Mouse (Mus musculus) left cerebral cortex, postnatal 10 days (tissue): Measurements from ENCODE around the gene Acy3. TPM values are rescaled to one million over a fixed set of nuclear protein-coding genes. Genes with fewer than 3 reads are reported as not detected.
A peak's percentile ranks its signal among the peaks of the same experiment; 100 is the strongest.
"Not testable (repeated sequence)": the region's sequence is repeated elsewhere in the genome, so short reads cannot be mapped to it uniquely, and the experiment has no call there.

Experiments
- DNase-seq, 2 experiments: peaks; one replicate each; pipeline ENCODE4 v3.0.0; 2021 to 2022; ENCODE audit warnings: low spot score in 2 of 2, mixed read lengths in 1 of 2; ENCODE audit errors: extremely low spot score in 1 of 2
- intact Hi-C: fragments of 180-260 bp; cut with DNase I; formaldehyde crosslinking; loops from one replicate; pipeline ENCODE4 v1.15.1; 2025
- total RNA-seq, 2 experiments: library from RNA; stranded (reverse); gene quantifications; 2 replicates each; pipeline ENCODE4 v1.2.3; 2021

Acy3 gene
- total RNA-seq, 2 experiments from 2014 or later: 1.7 to 1.8 TPM

- intact Hi-C loops: no loop called here
- no peak for DNase-seq
These were observed 19.9 kb upstream of the Acy3 start for GRCm38 (mm10) chr19:3966330-3967075.

GRCm38 (mm10) chr19:3967258-3967657 is 19.1 kb upstream of the Acy3 start:
- no peak for DNase-seq
- intact Hi-C loops: no loop called here

- DNase-seq: no peak
- intact Hi-C loops: no loop called here
These were observed 14.1 kb upstream of the Acy3 start, which contains the start of gene Aldh3b2 for GRCm38 (mm10) chr19:3972229-3972628. Gene Aldh3b2, plus strand, starts transcription at chr19:3972328.

GRCm38 (mm10) chr19:3974608-3975007 is 11.8 kb upstream of the Acy3 start:
- intact Hi-C loops, DNase-seq: not testable (repeated sequence)

- DNase-seq: no peak
These were observed 10.5 kb upstream of the Acy3 start for GRCm38 (mm10) chr19:3975866-3976265.

GRCm38 (mm10) chr19:3980309-3980708 is 6.1 kb upstream of the Acy3 start:
- DNase-seq: peak; percentile 78 to 82
- intact Hi-C loops: loop anchor here (5.0 kb wide), 1 partner anchor 33 kb away; no protein-coding TSS in a partner anchor

More at GRCm38 (mm10) chr19:3975866-3976265, 10.5 kb upstream of the Acy3 start:
- intact Hi-C loops: no loop called here

- intact Hi-C loops: loop anchor here (5.0 kb wide), 1 partner anchor 34 kb away; no protein-coding TSS in a partner anchor
- DNase-seq: no peak
These were observed 5.5 kb upstream of the Acy3 start for GRCm38 (mm10) chr19:3980917-3981316.

- intact Hi-C loops: loop anchor here (5.0 kb wide), 1 partner anchor 36 kb away; no protein-coding TSS in a partner anchor
- DNase-seq: no peak
These were observed 2.7 kb upstream of the Acy3 start for GRCm38 (mm10) chr19:3983527-3984200.

- intact Hi-C loops: no loop called here
- DNase-seq: no peak
These were observed 1.1 kb upstream of the Acy3 start for GRCm38 (mm10) chr19:3985261-3985681.

- no peak for DNase-seq
- intact Hi-C loops: no loop called here
These were observed 1.7 kb downstream of the Acy3 start for GRCm38 (mm10) chr19:3988066-3988465.

GRCm38 (mm10) chr19:3988750-3989149 is 2.4 kb downstream of the Acy3 start:
- DNase-seq: no peak
- intact Hi-C loops: no loop called here

GRCm38 (mm10) chr19:3990804-3991203 is 4.4 kb downstream of the Acy3 start:
- intact Hi-C loops: no loop called here

GRCm38 (mm10) chr19:3991562-3991961 is 5.2 kb downstream of the Acy3 start:
- no peak for DNase-seq
- intact Hi-C loops: no loop called here

More at GRCm38 (mm10) chr19:3990804-3991203, 4.4 kb downstream of the Acy3 start:
- no peak for DNase-seq

GRCm38 (mm10) chr19:3991966-3992365 is 5.6 kb downstream of the Acy3 start:
- no peak for DNase-seq
- intact Hi-C loops: no loop called here

- DNase-seq: no peak
- intact Hi-C loops: no loop called here
These were observed 6.0 kb downstream of the Acy3 start, which contains the start of gene Tbx10 for GRCm38 (mm10) chr19:3992416-3992815. Gene Tbx10, plus strand, starts transcription at chr19:3992752.

GRCm38 (mm10) chr19:3994932-3995331 is 8.6 kb downstream of the Acy3 start:
- intact Hi-C loops: no loop called here
- DNase-seq: no peak

GRCm38 (mm10) chr19:3995505-3995904 is 9.1 kb downstream of the Acy3 start:
- intact Hi-C loops: no loop called here
- DNase-seq: no peak

- DNase-seq: no peak
- intact Hi-C loops: no loop called here
These were observed 9.7 kb downstream of the Acy3 start for GRCm38 (mm10) chr19:3996106-3996505.

GRCm38 (mm10) chr19:3996747-3997146 is 10.4 kb downstream of the Acy3 start:
- no peak for DNase-seq
- intact Hi-C loops: no loop called here

GRCm38 (mm10) chr19:3997231-3997630 is 10.9 kb downstream of the Acy3 start:
- DNase-seq: no peak
- intact Hi-C loops: no loop called here
